Mouse (Mus musculus) bone marrow, adult 2 months (tissue): ENCODE data around the gene Frmd5. TPM values are rescaled to one million over a fixed set of nuclear protein-coding genes. Genes with fewer than 3 reads are reported as not detected.

Experiments used
- polyA plus RNA-seq: library from polyadenylated mRNA; stranded (reverse); fragments of >200 nt; gene quantifications from 2 replicates; pipeline ENCODE4 v1.2.4, GENCODE M21; 2011; ENCODE audit warnings: low replicate concordance; ENCODE audit not compliant: missing spikeins, insufficient read depth, insufficient read length

The Frmd5 gene
- polyA plus RNA-seq, 1 experiment = not detected

Other genes with a start within 250 kb of the Frmd5 start
- gene Casc4, start 59.9 kb upstream of the Frmd5 start, polyA plus RNA-seq = 0.92 and 7.7 TPM in 2 replicates
- gene Ctdspl2, start 148.9 kb upstream of the Frmd5 start, polyA plus RNA-seq = 7.5 and 11.6 TPM in 2 replicates
- gene Mageb3, start 149.0 kb upstream of the Frmd5 start, polyA plus RNA-seq = not detected in 2 replicates
- gene Eif3j1, start 221.5 kb upstream of the Frmd5 start, polyA plus RNA-seq = 8.4 and 12.0 TPM in 2 replicates